Mouse (Mus musculus) liver, adult 2 months (tissue): ENCODE measurements at regions not wholly inside any gene's neighbourhood (a gene's known extent, or its start where the extent isn't known, plus 50 kb on each side); places are given as distances from the start of the nearest gene placed in this dataset.

Experiments
- CTCF ChIP-seq: fragments of 200-500 bp; IDR thresholded peaks from 2 replicates; pipeline ENCODE4 v1.5.1; 2011; ENCODE audit warnings: low read depth, low read length, control low read depth
- POLR2A ChIP-seq: fragments of 200-500 bp; IDR thresholded peaks from 2 replicates; pipeline ENCODE4 v1.6.1; 2011; ENCODE audit warnings: low read length, control low read depth; ENCODE audit not compliant: insufficient read depth; ENCODE audit errors: extremely low read depth

DNA sequence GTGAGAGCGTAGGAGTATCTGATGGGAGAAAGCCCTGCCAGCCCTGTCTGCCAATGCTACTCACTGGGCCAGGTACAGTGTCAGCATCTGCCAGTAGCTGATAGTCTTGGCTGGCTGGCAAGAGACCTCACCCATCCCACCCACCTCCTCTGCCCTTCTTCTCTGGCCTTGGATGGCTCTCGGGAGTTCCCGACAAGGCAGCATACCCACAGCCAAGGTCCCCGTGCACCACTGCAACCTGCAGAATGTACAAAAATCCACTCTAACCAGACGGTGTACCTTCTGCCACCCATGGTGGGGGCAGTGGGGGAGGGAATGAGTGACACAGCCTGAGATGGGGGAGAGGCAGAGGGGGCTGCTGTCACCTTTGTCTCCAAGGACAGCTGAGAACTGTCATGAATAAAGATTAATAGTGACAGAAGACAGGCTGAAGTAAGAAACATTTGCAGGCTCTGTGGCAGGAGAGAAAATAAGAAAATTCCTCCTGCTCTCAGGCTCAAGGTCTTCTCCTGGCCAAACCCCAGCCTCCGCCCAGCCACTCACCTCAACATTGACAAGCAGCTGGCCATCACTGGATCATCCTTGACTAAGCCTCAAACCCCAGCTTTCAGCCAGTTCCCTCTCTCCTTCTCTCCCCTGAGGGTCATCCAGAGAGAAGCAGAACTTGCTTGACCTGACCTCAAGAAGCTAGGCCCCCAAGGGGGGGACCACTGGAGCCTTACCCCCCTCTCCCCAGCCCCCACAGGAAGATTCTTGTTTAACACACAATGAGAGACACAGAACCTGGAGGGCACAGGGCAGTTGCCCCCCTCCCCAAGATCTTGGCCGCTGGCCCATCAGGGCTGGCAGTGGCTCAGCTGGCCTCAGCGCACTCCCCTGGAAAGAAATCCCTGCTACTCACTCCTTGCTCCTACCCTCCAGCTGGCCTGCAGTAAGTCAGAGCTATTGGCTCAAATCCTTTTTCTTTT, 73.7 kb downstream of the Cpn2 start:
- TF ChIP-seq POLR2A (no peak), CTCF (no peak)
